13 mouse cellular contexts compared by ENCODE assay signal in genomic region chr1:43463941-43464682, GRCm38 (mm10). TPM values are rescaled to one million over a fixed set of nuclear protein-coding genes. Genes with fewer than 3 reads are reported as not detected.
DNase-seq lines count a peak whose midpoint lies in the region; ATAC-seq and TF ChIP-seq lines count a peak whose summit lies in the region.
"Had no signal": no experiment of that assay in that cellular context is flagged by ENCODE, and none has a peak within 500 bp of the region (broad histone marks: within the 10 kb centered on the region; RNA-seq: fewer than 3 reads in every experiment).

No protein-coding gene starts in this region.

- 0 out of 2 replicates have a peak overlapping the region, but pooled peaks have one; percentile 3 for H3K27ac ChIP-seq in embryonic facial prominence, embryonic 15.5 days (replicated peaks)
- no peak overlapping the region for H3K27ac ChIP-seq in embryonic facial prominence, embryonic 10.5 days (replicated peaks)
- peak overlapping the region; percentile 75 for H3K27ac ChIP-seq in layer of hippocampus, adult 2 months
- H3K27ac ChIP-seq in midbrain, embryonic 15.5 days = no peak overlapping the region
- no peak overlapping the region for H3K27ac ChIP-seq in midbrain, postnatal 0 days (ENCODE audit: low read depth, low read length)
- H3K27ac ChIP-seq in stomach, embryonic 15.5 days = peak overlapping the region; percentile 49

- no peak for DNase-seq in embryonic facial prominence, embryonic 10.5 days (ENCODE audit: low spot score)
- no peak for DNase-seq in layer of hippocampus, adult 2 months (ENCODE audit: low spot score in 2 of 2)
- DNase-seq in layer of hippocampus, postnatal 14 days (ENCODE audit: low spot score in 2 of 2) = no peak
- no peak for DNase-seq in midbrain, postnatal 0 days (ENCODE audit: low spot score)
- DNase-seq: adrenal gland, postnatal 10 days; cerebellum, adult 11 months; heart, postnatal 10 days had no signal

- ATAC-seq in embryonic facial prominence, embryonic 15.5 days (ENCODE audit: insufficient number of reproducible peaks, low FRiP score, low TSS enrichment, low read depth) = no peak
- 0 out of 2 replicates have a peak, but pooled peaks have one; percentile 24 for ATAC-seq in midbrain, embryonic 15.5 days (replicated peaks)
- ATAC-seq in midbrain, postnatal 0 days (ENCODE audit: low FRiP score) = no peak; the same call in 1 of the 2 replicates
- ATAC-seq in stomach, embryonic 15.5 days (ENCODE audit: insufficient read depth, low FRiP score, low read depth) = peak; percentile 65
- no peak for ATAC-seq in cerebellum, adult (ENCODE audit: insufficient number of reproducible peaks, low FRiP score, low TSS enrichment)
- ATAC-seq: intestine, postnatal 0 days had no signal

- H3K36me3 ChIP-seq in embryonic facial prominence, embryonic 15.5 days = no peaks in the 10 kb centered on the region
- H3K36me3 ChIP-seq in embryonic facial prominence, embryonic 10.5 days (replicated peaks) = peaks cover 16% of the 10 kb centered on the region
- H3K36me3 ChIP-seq in midbrain, embryonic 15.5 days (replicated peaks) = no peaks in the 10 kb centered on the region
- H3K36me3 ChIP-seq in midbrain, postnatal 0 days (ENCODE audit: insufficient read depth, low read length) = no peaks in the 10 kb centered on the region
- no peaks in the 10 kb centered on the region for H3K36me3 ChIP-seq in stomach, embryonic 15.5 days

- no peak overlapping the region for H3K9ac ChIP-seq in embryonic facial prominence, embryonic 15.5 days
- H3K9ac ChIP-seq in midbrain, embryonic 15.5 days = no peak overlapping the region
- H3K9ac ChIP-seq in midbrain, postnatal 0 days (replicated peaks; ENCODE audit: low read length, poor library complexity, severe bottlenecking) = no peak overlapping the region
- no peak overlapping the region for H3K9ac ChIP-seq in stomach, embryonic 15.5 days

- H3K9me3 ChIP-seq in embryonic facial prominence, embryonic 15.5 days (replicated peaks) = no peaks in the 10 kb centered on the region
- H3K9me3 ChIP-seq in embryonic facial prominence, embryonic 10.5 days = no peaks in the 10 kb centered on the region
- no peaks in the 10 kb centered on the region for H3K9me3 ChIP-seq in midbrain, embryonic 15.5 days
- H3K9me3 ChIP-seq in midbrain, postnatal 0 days (ENCODE audit: low read length) = no peaks in the 10 kb centered on the region
- no peaks in the 10 kb centered on the region for H3K9me3 ChIP-seq in stomach, embryonic 15.5 days

- no peak overlapping the region for H3K4me2 ChIP-seq in embryonic facial prominence, embryonic 15.5 days (replicated peaks)
- no peak overlapping the region for H3K4me2 ChIP-seq in midbrain, embryonic 15.5 days
- H3K4me2 ChIP-seq in midbrain, postnatal 0 days (ENCODE audit: low read depth, low read length, poor library complexity, severe bottlenecking) = no peak overlapping the region
- H3K4me2 ChIP-seq in stomach, embryonic 15.5 days = no peak overlapping the region

- 75% methylated on average over 11 of the region's 11 CpGs for WGBS in embryonic facial prominence, embryonic 15.5 days
- 87% methylated on average over 11 of the region's 11 CpGs for WGBS in embryonic facial prominence, embryonic 10.5 days
- WGBS in midbrain, embryonic 15.5 days = 77% methylated on average over 11 of the region's 11 CpGs
- 78% methylated on average over 11 of the region's 11 CpGs for WGBS in midbrain, postnatal 0 days
- 66% methylated on average over 11 of the region's 11 CpGs for WGBS in stomach, embryonic 15.5 days

- no peak overlapping the region for H3K4me3 ChIP-seq in embryonic facial prominence, embryonic 15.5 days (replicated peaks)
- no peak overlapping the region for H3K4me3 ChIP-seq in embryonic facial prominence, embryonic 10.5 days
- H3K4me3 ChIP-seq in layer of hippocampus, adult 2 months = no peak overlapping the region
- H3K4me3 ChIP-seq in midbrain, embryonic 15.5 days = no peak overlapping the region
- no peak overlapping the region for H3K4me3 ChIP-seq in midbrain, postnatal 0 days (ENCODE audit: low read depth, low read length)
- no peak overlapping the region for H3K4me3 ChIP-seq in stomach, embryonic 15.5 days (replicated peaks)
- H3K4me3 ChIP-seq: myocyte had no signal

- peaks cover 37% of the 10 kb centered on the region for H3K4me1 ChIP-seq in embryonic facial prominence, embryonic 15.5 days
- H3K4me1 ChIP-seq in embryonic facial prominence, embryonic 10.5 days = peaks cover 17% of the 10 kb centered on the region
- peaks cover 10% of the 10 kb centered on the region; the same call in 1 of the 2 replicates for H3K4me1 ChIP-seq in midbrain, embryonic 15.5 days
- H3K4me1 ChIP-seq in midbrain, postnatal 0 days (ENCODE audit: insufficient read depth, low read length) = no peaks in the 10 kb centered on the region
- H3K4me1 ChIP-seq in stomach, embryonic 15.5 days = peaks cover 50% of the 10 kb centered on the region

- no peak for TF ChIP-seq CTCF in layer of hippocampus, adult 2 months (conservative IDR thresholded peaks at IDR 0.05)
- TF ChIP-seq CTCF in midbrain, postnatal 0 days (IDR thresholded peaks at IDR 0.05) = no peak

- H3K27me3 ChIP-seq in embryonic facial prominence, embryonic 15.5 days = no peaks in the 10 kb centered on the region
- H3K27me3 ChIP-seq in embryonic facial prominence, embryonic 10.5 days (replicated peaks; ENCODE audit: low read depth, poor library complexity, severe bottlenecking) = no peaks in the 10 kb centered on the region
- H3K27me3 ChIP-seq in midbrain, embryonic 15.5 days (replicated peaks) = no peaks in the 10 kb centered on the region
- H3K27me3 ChIP-seq in midbrain, postnatal 0 days (ENCODE audit: insufficient read depth, low read length) = no peaks in the 10 kb centered on the region
- H3K27me3 ChIP-seq in stomach, embryonic 15.5 days (replicated peaks) = no peaks in the 10 kb centered on the region

RNA-seq across cellular contexts. Expression of gene Nck2, which starts 19.7 kb away (rescaled TPM):
- 35.5 and 37.5 TPM in 2 replicates for polyA plus RNA-seq in embryonic facial prominence, embryonic 15.5 days (2015; fragmentation: Nextera tagmentation; extraction: Ambion mirVana)
- 50.3 and 52.5 TPM in 2 replicates for polyA plus RNA-seq in embryonic facial prominence, embryonic 10.5 days (2016; fragmentation: Nextera tagmentation; extraction: Ambion mirVana)
- 10 to 100 TPM; 55.6 to 56.3 TPM for total RNA-seq in layer of hippocampus, adult 2 months (2021)
- total RNA-seq in layer of hippocampus, postnatal 14 days (2021) = 10 to 100 TPM; 48.4 to 50.9 TPM
- 35.5 and 37.6 TPM in 2 replicates for polyA plus RNA-seq in midbrain, embryonic 15.5 days (2015; fragmentation: Nextera tagmentation; extraction: Ambion mirVana)
- 54.9 and 63.5 TPM in 2 replicates for total RNA-seq in midbrain, postnatal 0 days (2014; rRNA removed)
- polyA plus RNA-seq in midbrain, postnatal 0 days (2015; fragmentation: Nextera tagmentation; extraction: Ambion mirVana) = 28.3 and 30.2 TPM in 2 replicates
- polyA plus RNA-seq in stomach, embryonic 15.5 days (2015; fragmentation: Nextera tagmentation; extraction: Ambion mirVana) = 41.3 and 42.2 TPM in 2 replicates

Comparison
In these comparisons a context has a peak if more than half of its experiments do, and no peak if none do; other contexts are left out.
1. ATAC-seq: peak in midbrain, embryonic 15.5 days (single experiment) and stomach, embryonic 15.5 days (single experiment); none in embryonic facial prominence, embryonic 15.5 days (single experiment), midbrain, postnatal 0 days (single experiment) and cerebellum, adult (single experiment).
2. H3K27ac ChIP-seq: peak in embryonic facial prominence, embryonic 15.5 days (single experiment), layer of hippocampus, adult 2 months (single experiment) and stomach, embryonic 15.5 days (single experiment); none in embryonic facial prominence, embryonic 10.5 days (single experiment), midbrain, embryonic 15.5 days (single experiment) and midbrain, postnatal 0 days (single experiment).